Comparison of ENCODE assay signal across 8 mouse cellular contexts in the genomic region with DNA sequence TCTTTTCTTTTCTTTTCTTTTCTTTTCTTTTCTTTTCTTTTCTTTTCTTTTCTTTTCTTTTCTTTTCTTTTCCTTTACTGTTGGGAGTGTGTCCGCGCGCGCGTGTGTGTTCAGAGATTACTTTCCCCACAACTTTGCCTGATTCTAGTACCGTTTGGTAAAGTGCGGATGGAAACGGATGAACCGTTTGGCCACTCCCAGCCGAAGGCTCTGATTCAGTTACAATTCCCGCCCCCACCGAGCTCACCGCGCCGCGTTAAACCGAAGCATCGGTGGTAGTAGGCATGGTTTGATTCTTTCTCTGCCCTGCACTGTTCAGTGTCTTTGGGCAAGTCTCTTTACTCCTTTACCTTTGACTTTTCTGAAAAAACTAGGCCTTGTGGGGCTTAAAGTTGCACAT. TPM values are rescaled to one million over a fixed set of nuclear protein-coding genes. Genes with fewer than 3 reads are reported as not detected.
DNase-seq lines count a peak whose midpoint lies in the region; ATAC-seq and TF ChIP-seq lines count a peak whose summit lies in the region.

No protein-coding gene starts in this region.

- ATAC-seq in kidney, postnatal 0 days (replicated peaks; ENCODE audit: low FRiP score, low read depth), result no peak
- ATAC-seq in hindbrain, embryonic 16.5 days, result no peak
- ATAC-seq in midbrain, embryonic 16.5 days, result no peak

- no peak for TF ChIP-seq CTCF in kidney, postnatal 0 days (IDR thresholded peaks at IDR 0.05; ENCODE audit: low read depth)
- TF ChIP-seq CTCF in embryonic fibroblast, embryonic 13.5 days (IDR thresholded peaks at IDR 0.05; ENCODE audit: borderline replicate concordance, insufficient read depth, low read length), result no peak

- peak overlapping the region; percentile 86 for H3K9ac ChIP-seq in kidney, postnatal 0 days (ENCODE audit: low read depth, low read length)
- H3K9ac ChIP-seq in hindbrain, embryonic 16.5 days (ENCODE audit: low read depth, low read length), result no peak overlapping the region; the same call in 1 of the 2 replicates
- H3K9ac ChIP-seq in midbrain, embryonic 16.5 days (ENCODE audit: low read depth, low read length), result no peak overlapping the region

- H3K4me2 ChIP-seq in kidney, postnatal 0 days (ENCODE audit: low read length), result peak overlapping the region; percentile 100
- H3K4me2 ChIP-seq in hindbrain, embryonic 16.5 days (ENCODE audit: low read length), result peak overlapping the region; percentile 99
- H3K4me2 ChIP-seq in midbrain, embryonic 16.5 days (ENCODE audit: low read length), result peak overlapping the region; percentile 99

- peak overlapping the region; percentile 63 for H3K4me3 ChIP-seq in kidney, postnatal 0 days (replicated peaks; ENCODE audit: low read depth, low read length)
- peak overlapping the region; percentile 81 for H3K4me3 ChIP-seq in embryonic fibroblast, embryonic 13.5 days (ENCODE audit: insufficient read depth, low read length)
- H3K4me3 ChIP-seq in hindbrain, embryonic 16.5 days (ENCODE audit: low read length), result peak overlapping the region; percentile 59
- H3K4me3 ChIP-seq in midbrain, embryonic 16.5 days (ENCODE audit: low read depth, low read length), result peak overlapping the region; percentile 53

- H3K9me3 ChIP-seq in kidney, postnatal 0 days (replicated peaks; ENCODE audit: low read length), result no peaks in the 10 kb centered on the region
- no peaks in the 10 kb centered on the region for H3K9me3 ChIP-seq in hindbrain, embryonic 16.5 days (ENCODE audit: control insufficient read depth, low read length)
- H3K9me3 ChIP-seq in midbrain, embryonic 16.5 days (replicated peaks; ENCODE audit: control insufficient read depth, low read length, poor library complexity, severe bottlenecking), result no peaks in the 10 kb centered on the region

- H3K4me1 ChIP-seq in kidney, postnatal 0 days (replicated peaks; ENCODE audit: insufficient read depth, low read length), result peaks cover 62% of the 10 kb centered on the region
- peaks cover 39% of the 10 kb centered on the region for H3K4me1 ChIP-seq in embryonic fibroblast, embryonic 13.5 days (ENCODE audit: control insufficient read depth, insufficient read depth, low read length)
- H3K4me1 ChIP-seq in hindbrain, embryonic 16.5 days (ENCODE audit: control insufficient read depth, insufficient read depth, low read depth, low read length), result peaks cover 83% of the 10 kb centered on the region
- peaks cover 75% of the 10 kb centered on the region for H3K4me1 ChIP-seq in midbrain, embryonic 16.5 days (ENCODE audit: control insufficient read depth, insufficient read depth, low read length)

- peak overlapping the region; percentile 90 for H3K27ac ChIP-seq in kidney, postnatal 0 days
- peak overlapping the region; percentile 95; the same call in 1 of the 2 replicates for H3K27ac ChIP-seq in embryonic fibroblast, embryonic 13.5 days (ENCODE audit: insufficient read depth, low read length)
- no peak overlapping the region for H3K27ac ChIP-seq in hindbrain, embryonic 16.5 days (ENCODE audit: low read depth, low read length)
- H3K27ac ChIP-seq in midbrain, embryonic 16.5 days (ENCODE audit: low read length), result no peak overlapping the region

- no peak for DNase-seq in kidney, postnatal 0 days (ENCODE audit: low spot score)
- no peak for DNase-seq in kidney, adult 8-10 months
- no peak for DNase-seq in urinary bladder, postnatal 10 days (ENCODE audit: low spot score)
- DNase-seq in cerebellum, postnatal 25 days, result no peak
- no peak for DNase-seq in right cerebral cortex, adult 18-20 months

- no peaks in the 10 kb centered on the region for H3K27me3 ChIP-seq in kidney, postnatal 0 days (ENCODE audit: insufficient read depth, low read length)
- H3K27me3 ChIP-seq in hindbrain, embryonic 16.5 days (replicated peaks; ENCODE audit: control insufficient read depth, insufficient read depth, low read length), result no peaks in the 10 kb centered on the region
- no peaks in the 10 kb centered on the region; the same call in 1 of the 2 replicates for H3K27me3 ChIP-seq in midbrain, embryonic 16.5 days (ENCODE audit: control insufficient read depth, insufficient read depth, low read depth, low read length)

- 8% methylated on average over 18 of the region's 18 CpGs for WGBS in kidney, postnatal 0 days
- 17% methylated on average over 18 of the region's 18 CpGs for WGBS in hindbrain, embryonic 16.5 days
- WGBS in midbrain, embryonic 16.5 days, result 11% methylated on average over 18 of the region's 18 CpGs

- H3K36me3 ChIP-seq in kidney, postnatal 0 days (ENCODE audit: insufficient read depth, low read length), result no peaks in the 10 kb centered on the region
- H3K36me3 ChIP-seq in hindbrain, embryonic 16.5 days (ENCODE audit: control insufficient read depth, insufficient read depth, low read length), result no peaks in the 10 kb centered on the region
- no peaks in the 10 kb centered on the region for H3K36me3 ChIP-seq in midbrain, embryonic 16.5 days (ENCODE audit: control insufficient read depth, insufficient read depth, low read length)

- peak; percentile 56; the same call in 1 of the 2 replicates for TF ChIP-seq POLR2A in embryonic fibroblast, embryonic 13.5 days (IDR thresholded peaks at IDR 0.05; ENCODE audit: low read depth, low read length)

RNA-seq across cellular contexts. Expression of gene Ahdc1, which starts 28.8 kb away (rescaled TPM):
- 6.4 and 6.7 TPM in 2 replicates for polyA plus RNA-seq in kidney, postnatal 0 days (2015; fragmentation: Nextera tagmentation; extraction: Ambion mirVana)
- 37.5 and 46.0 TPM in 2 replicates for polyA plus RNA-seq in embryonic fibroblast, embryonic 13.5 days (2011; ENCODE audit: insufficient read length, low read depth, missing spikeins)
- polyA plus RNA-seq in hindbrain, embryonic 16.5 days (2015; fragmentation: Nextera tagmentation; extraction: Ambion mirVana), result 10.4 and 11.6 TPM in 2 replicates
- polyA plus RNA-seq in midbrain, embryonic 16.5 days (2015; fragmentation: Nextera tagmentation; extraction: Ambion mirVana), result 11.2 and 12.5 TPM in 2 replicates

Comparison
In these comparisons a context has a peak if more than half of its experiments do, and no peak if none do; other contexts are left out.
1. H3K27ac ChIP-seq: peak in kidney, postnatal 0 days (single experiment) and embryonic fibroblast, embryonic 13.5 days (single experiment); none in hindbrain, embryonic 16.5 days (single experiment) and midbrain, embryonic 16.5 days (single experiment).
2. Peak in every context shown above with its lines, with median percentiles within 50 percentile points of each other: H3K4me2 ChIP-seq and H3K4me3 ChIP-seq.